Mouse (Mus musculus): ENCODE results near the gene Plekhs1.

The Plekhs1 gene

GRCm38 (mm10) chr19:56461522-56462101 is at the start of gene Plekhs1:
TSS of gene Plekhs1 (plus strand) at chr19:56461640.
- ATAC-seq (ENCODE audit: insufficient number of reproducible peaks, low FRiP score, low TSS enrichment), result no peak

- no peak for ATAC-seq (ENCODE audit: insufficient number of reproducible peaks, low FRiP score, low TSS enrichment)
Observed at GRCm38 (mm10) chr19:56418404-56418803, 43.0 kb upstream of the Plekhs1 start.

- no peak for ATAC-seq (ENCODE audit: insufficient number of reproducible peaks, low FRiP score, low TSS enrichment)
Observed at GRCm38 (mm10) chr19:56419452-56419851, 42.0 kb upstream of the Plekhs1 start.

GRCm38 (mm10) chr19:56420345-56420744 is 41.1 kb upstream of the Plekhs1 start:
- ATAC-seq (ENCODE audit: insufficient number of reproducible peaks, low FRiP score, low TSS enrichment), result no peak

- peak; percentile 60 for ATAC-seq (ENCODE audit: insufficient number of reproducible peaks, low FRiP score, low TSS enrichment)
Observed at GRCm38 (mm10) chr19:56422476-56423338, 38.7 kb upstream of the Plekhs1 start.

- peak; percentile 21; the same call in 1 of the 2 replicates for ATAC-seq (ENCODE audit: insufficient number of reproducible peaks, low FRiP score, low TSS enrichment)
Observed at GRCm38 (mm10) chr19:56423370-56423769, 38.1 kb upstream of the Plekhs1 start.

GRCm38 (mm10) chr19:56424606-56425395 is 36.6 kb upstream of the Plekhs1 start:
- ATAC-seq (ENCODE audit: insufficient number of reproducible peaks, low FRiP score, low TSS enrichment), result no peak

- ATAC-seq (ENCODE audit: insufficient number of reproducible peaks, low FRiP score, low TSS enrichment), result no peak
Observed at GRCm38 (mm10) chr19:56425492-56425891, 35.9 kb upstream of the Plekhs1 start.

- ATAC-seq (ENCODE audit: insufficient number of reproducible peaks, low FRiP score, low TSS enrichment), result no peak
Observed at GRCm38 (mm10) chr19:56430369-56430768, 31.1 kb upstream of the Plekhs1 start.

GRCm38 (mm10) chr19:56432706-56433105 is 28.7 kb upstream of the Plekhs1 start:
- ATAC-seq (ENCODE audit: insufficient number of reproducible peaks, low FRiP score, low TSS enrichment), result no peak

- no peak for ATAC-seq (ENCODE audit: insufficient number of reproducible peaks, low FRiP score, low TSS enrichment)
Observed at GRCm38 (mm10) chr19:56433581-56433980, 27.9 kb upstream of the Plekhs1 start.

- no peak for ATAC-seq (ENCODE audit: insufficient number of reproducible peaks, low FRiP score, low TSS enrichment)
Observed at GRCm38 (mm10) chr19:56436380-56436779, 25.1 kb upstream of the Plekhs1 start.

- no peak for ATAC-seq (ENCODE audit: insufficient number of reproducible peaks, low FRiP score, low TSS enrichment)
Observed at GRCm38 (mm10) chr19:56438357-56439071, 22.9 kb upstream of the Plekhs1 start.

- no peak for ATAC-seq (ENCODE audit: insufficient number of reproducible peaks, low FRiP score, low TSS enrichment)
Observed at GRCm38 (mm10) chr19:56439072-56439434, 22.4 kb upstream of the Plekhs1 start.

GRCm38 (mm10) chr19:56443445-56443844 is 18.0 kb upstream of the Plekhs1 start:
- ATAC-seq (ENCODE audit: insufficient number of reproducible peaks, low FRiP score, low TSS enrichment), result no peak

- no peak for ATAC-seq (ENCODE audit: insufficient number of reproducible peaks, low FRiP score, low TSS enrichment)
Observed at GRCm38 (mm10) chr19:56448784-56449183, 12.7 kb upstream of the Plekhs1 start.

GRCm38 (mm10) chr19:56449537-56449936 is 11.9 kb upstream of the Plekhs1 start:
- no peak for ATAC-seq (ENCODE audit: insufficient number of reproducible peaks, low FRiP score, low TSS enrichment)

- ATAC-seq (ENCODE audit: insufficient number of reproducible peaks, low FRiP score, low TSS enrichment), result no peak
Observed at GRCm38 (mm10) chr19:56450892-56451291, 10.5 kb upstream of the Plekhs1 start.

- ATAC-seq (ENCODE audit: insufficient number of reproducible peaks, low FRiP score, low TSS enrichment), result no peak
Observed at GRCm38 (mm10) chr19:56451867-56452266, 9.6 kb upstream of the Plekhs1 start.

- ATAC-seq (ENCODE audit: insufficient number of reproducible peaks, low FRiP score, low TSS enrichment), result no peak
Observed at GRCm38 (mm10) chr19:56452421-56452820, 9.0 kb upstream of the Plekhs1 start.

Data from cerebellum, adult (tissue).